Mouse (Mus musculus): ENCODE results near the gene Dusp5. TPM values are rescaled to one million over a fixed set of nuclear protein-coding genes. Genes with fewer than 3 reads are reported as not detected.
"Not testable (repeated sequence)": the region's sequence is repeated elsewhere in the genome, so short reads cannot be mapped to it uniquely, and the experiment has no call there.

Gene Dusp5
- 6.0 and 11.3 TPM in 2 replicates for total RNA-seq (2021)
- long read RNA-seq, partial matches to known transcripts = 2 of 6 reads
- long read RNA-seq, other reads (novel, unspliced or antisense) = 0 of 6 reads

DNA sequence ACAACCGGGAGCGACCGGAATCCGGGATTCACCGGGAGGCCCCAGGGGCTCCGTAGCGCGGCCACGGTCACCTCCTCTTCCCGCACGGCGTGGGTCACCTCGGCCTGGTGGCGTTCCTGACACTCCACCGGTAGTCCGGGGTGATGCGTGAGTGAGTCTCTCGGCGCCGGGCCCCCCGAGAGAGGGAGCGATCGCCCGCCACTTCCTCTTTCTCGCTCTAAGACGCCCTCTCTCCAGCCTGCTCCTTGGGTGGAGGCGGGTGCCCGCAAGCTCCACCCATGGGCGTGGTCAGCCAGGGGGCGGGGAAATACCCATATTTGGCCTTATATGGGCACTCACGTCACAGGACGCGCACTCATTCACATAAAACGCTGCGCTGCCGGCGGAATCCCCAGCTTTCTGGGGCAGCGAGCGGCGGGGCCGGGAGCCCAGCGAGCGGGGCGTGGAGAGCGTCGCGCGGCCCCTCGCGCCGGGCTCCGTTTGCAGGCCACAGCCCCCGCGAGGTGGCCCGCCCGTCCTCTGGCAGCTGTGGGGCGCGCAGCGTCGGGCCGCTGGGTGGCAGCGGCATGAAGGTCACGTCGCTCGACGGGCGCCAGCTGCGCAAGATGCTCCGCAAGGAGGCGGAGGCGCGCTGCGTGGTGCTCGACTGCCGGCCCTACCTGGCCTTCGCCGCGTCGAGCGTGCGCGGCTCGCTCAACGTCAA, at the start of gene Dusp5:
Dusp5 (plus strand) TSS at position 358 of the 703 bp plus-strand sequence.
- DNase-seq = peak; percentile 98

DNA sequence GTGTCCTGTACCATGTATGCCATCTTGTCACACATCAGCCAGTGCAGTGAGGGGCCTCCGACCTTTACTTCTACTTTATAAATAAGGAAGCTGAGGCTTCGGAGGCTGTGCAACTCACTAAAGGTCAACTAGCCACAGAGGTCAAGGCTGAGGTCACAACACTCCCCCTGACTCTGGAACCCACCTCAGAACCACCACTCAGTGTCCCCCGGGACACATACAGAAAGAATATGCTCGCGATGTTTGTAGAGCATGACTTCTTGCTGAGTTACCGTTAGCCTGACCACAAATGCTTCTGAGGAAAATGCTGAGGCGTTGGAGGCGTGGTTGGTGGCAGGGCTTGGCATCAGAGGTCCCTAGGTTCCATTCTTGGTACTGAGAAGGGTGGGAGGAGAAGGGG, 49.3 kb upstream of the Dusp5 start:
- DNase-seq = no peak

DNA sequence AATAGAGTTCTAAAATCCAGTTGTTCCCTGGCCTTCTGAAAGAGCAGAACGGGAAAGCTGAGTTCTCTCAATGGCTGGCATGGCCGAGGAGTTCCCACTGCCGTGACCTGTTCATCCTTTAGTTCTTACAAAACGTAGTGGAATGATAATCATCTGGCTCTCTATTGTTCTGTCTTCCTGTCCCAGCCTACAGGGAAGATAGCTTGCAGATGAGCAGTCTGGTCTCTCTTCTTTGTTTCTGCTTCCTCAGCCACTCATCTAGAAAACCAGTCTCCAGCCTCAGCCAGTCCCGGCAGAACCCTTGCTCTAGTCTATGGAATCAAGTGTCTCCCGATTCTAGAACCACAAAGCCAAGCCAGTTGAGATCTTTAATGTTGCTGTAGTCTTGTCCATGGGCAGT, 46.8 kb upstream of the Dusp5 start:
- DNase-seq = no peak

- no peak for DNase-seq
Observed at GRCm38 (mm10) chr19:53482527-53482926, 46.4 kb upstream of the Dusp5 start.

DNA sequence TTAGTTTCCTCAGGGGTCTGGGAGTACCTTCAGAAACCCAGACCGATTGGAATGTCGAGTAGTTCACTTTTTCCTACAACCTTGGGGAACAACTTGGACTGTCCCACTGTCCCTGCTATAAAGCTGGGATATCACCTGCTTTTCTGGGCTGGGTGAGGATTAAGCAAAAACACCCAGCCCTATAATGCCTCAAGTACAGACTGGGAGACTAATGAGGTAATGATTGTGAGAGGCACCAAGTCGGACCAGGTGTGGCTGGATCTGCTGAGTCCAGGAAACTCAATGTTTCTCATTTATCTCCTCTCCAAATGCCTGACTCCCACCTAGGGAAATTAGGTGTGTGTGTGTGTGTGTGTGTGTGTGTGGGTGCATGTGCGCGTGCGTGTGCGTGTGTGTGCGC, 44.9 kb upstream of the Dusp5 start:
- DNase-seq = no peak

GRCm38 (mm10) chr19:53484918-53485317, 44.0 kb upstream of the Dusp5 start:
- DNase-seq = no peak

DNA sequence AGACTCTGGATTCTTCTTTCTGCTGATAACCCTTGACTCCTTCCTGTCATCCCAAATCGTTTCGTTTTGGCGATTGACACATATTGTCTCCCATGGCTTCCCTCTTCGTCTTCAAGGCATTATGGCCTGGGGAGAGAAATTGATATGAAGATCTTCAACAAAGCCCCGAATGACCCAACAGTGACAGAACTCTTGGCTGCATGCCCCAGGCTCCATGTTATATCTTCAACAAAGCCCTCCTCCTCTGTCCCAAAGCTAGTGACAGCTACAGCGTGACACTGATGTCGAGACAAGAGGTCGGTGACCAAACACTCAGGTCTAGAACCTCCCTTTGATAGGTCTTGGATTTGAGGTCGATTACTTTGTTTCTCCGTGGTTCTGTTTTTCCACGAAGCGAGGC, 39.7 kb upstream of the Dusp5 start:
- no peak for DNase-seq

DNA sequence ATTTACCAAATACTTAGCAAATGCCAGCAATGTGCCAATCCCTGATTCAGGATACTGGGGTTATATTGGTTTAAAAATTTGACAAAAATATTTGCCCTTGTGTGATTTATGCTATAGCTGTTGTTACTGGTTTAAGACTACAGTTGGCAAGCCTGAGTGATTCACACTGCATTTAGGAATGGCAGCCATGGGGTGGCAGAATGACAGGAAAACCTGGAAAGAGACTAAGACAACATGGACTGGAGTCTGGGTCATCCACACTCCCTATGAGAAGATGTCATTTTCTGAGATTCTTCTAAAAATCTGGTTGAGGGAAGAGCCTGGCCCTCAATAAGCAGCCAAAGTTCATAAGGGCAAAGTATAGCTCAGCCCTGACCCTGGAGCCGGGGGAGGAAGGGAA, 39.0 kb upstream of the Dusp5 start:
- no peak for DNase-seq

DNA sequence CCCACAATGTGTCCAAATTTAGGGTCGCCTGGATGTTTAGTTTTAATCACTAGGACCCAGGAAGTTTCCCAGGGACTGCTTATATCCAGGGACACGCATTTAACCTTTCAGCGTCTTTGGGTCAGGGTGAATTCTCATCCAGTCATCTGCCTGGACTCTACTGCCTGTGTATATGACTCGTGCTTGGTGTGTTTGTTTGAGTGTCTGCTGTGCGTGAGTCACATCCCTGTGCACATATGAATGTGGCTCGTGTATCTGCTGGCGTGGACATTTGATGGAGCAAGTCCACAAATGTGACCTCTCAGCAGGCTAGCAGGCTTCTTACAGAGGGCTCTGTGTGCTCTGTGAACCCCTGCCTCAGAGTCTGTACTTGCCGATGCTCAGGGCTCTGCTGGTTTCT, 38.0 kb upstream of the Dusp5 start:
- no peak for DNase-seq

DNA sequence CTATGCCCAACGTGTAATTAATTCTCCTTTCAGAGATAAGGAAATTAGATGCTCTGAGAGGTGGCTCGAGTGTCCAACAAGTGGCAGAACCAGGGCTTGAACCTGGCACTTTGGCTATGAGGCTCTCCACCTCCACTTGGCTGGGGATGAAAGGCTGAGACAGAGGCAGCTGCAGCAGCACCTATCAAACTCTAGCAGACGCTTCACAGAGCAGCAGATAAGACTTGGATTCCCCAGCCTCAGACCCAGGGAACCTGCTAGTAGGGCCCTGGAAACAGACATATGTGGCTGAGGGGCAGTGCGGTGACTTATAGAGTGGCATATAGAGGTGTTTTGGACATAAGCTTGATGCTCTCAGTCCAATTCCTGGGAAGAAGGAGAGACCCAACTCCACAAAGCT, 36.4 kb upstream of the Dusp5 start:
- DNase-seq = no peak

- no peak for DNase-seq
Observed at GRCm38 (mm10) chr19:53493866-53494265, 35.0 kb upstream of the Dusp5 start.

DNA sequence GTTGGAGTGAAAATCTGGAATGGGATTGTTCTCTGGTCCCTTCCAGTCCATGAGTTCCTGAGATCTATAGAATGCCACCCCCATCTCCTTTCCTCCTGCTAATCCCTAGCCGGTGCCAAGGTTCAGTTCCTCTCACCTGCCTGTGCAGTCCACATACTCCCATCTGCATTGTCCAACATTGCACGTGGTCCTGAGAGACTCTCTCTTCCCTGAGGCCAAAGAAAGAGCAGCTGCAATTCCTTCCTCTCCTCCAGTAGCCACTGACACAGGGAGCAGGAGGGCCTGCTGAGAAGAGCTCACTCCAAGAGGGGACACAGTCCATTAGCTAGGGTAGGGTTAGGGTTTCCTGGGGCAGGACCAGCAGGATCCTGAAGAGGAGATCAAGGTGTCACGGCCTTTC, 31.0 kb upstream of the Dusp5 start:
- DNase-seq = no peak

- no peak for DNase-seq
Observed at GRCm38 (mm10) chr19:53499049-53499448, 29.9 kb upstream of the Dusp5 start.

GRCm38 (mm10) chr19:53499451-53499940, 29.4 kb upstream of the Dusp5 start:
- no peak for DNase-seq

DNA sequence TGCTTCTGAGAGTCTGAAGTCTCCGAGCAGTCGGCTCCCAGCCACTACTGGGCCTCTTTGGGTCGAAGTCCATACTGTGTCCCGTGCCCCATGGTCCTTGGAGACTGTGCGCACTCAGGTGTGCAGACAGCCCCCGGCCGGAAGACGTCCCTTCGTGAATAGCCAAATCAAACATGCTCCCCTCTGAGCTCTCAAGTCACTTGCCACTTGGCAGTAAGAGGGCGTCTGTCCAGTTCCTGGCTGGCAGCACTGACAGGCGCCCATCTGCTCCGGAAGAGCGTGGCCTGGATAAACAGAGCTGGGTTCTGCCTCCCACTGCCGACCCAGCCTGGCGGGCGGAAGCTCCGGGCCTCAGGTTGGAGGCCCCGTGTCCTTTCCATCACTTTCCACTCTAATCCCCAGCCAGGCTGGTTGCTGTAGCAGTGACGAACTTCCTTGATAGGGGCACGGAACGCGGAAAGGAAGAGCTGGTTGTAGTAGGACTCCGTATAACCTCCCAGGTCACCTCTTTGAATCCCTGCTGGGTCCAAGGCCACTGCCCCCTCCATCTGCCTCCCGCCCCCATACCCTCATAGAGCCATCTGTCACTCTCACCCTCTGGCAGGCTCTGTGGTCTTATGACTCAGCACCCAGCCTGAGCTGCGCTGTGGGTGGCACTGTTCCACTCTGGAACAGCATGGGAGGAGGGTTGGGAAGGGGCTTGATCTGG, 28.5 kb upstream of the Dusp5 start:
- peak; percentile 59 for DNase-seq

- DNase-seq = not testable (repeated sequence)
Observed at GRCm38 (mm10) chr19:53501239-53501638, 27.7 kb upstream of the Dusp5 start.

DNA sequence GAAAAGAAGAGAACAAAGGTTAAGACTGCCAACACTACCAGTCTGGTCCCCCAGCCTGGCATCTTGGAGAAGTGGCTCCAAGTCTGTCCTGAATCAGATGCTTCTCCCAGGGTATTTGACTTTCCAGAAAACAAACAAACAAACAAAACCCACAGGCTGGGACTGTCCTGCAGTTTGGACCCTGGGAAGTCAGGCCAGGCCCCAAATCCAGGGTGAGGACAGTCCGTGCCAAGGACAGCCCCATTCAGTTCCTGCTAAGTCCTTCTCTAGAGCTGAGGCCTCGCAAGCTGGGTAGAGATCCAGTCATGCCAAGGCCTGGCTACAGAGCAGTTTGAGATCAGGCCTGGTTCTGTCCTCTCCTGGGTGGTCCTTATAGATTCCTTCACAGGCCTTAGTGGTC, 27.1 kb upstream of the Dusp5 start:
- DNase-seq = no peak

GRCm38 (mm10) chr19:53502891-53503371, 26.0 kb upstream of the Dusp5 start:
- no peak for DNase-seq

GRCm38 (mm10) chr19:53504181-53504580, 24.7 kb upstream of the Dusp5 start:
- DNase-seq = no peak

DNA sequence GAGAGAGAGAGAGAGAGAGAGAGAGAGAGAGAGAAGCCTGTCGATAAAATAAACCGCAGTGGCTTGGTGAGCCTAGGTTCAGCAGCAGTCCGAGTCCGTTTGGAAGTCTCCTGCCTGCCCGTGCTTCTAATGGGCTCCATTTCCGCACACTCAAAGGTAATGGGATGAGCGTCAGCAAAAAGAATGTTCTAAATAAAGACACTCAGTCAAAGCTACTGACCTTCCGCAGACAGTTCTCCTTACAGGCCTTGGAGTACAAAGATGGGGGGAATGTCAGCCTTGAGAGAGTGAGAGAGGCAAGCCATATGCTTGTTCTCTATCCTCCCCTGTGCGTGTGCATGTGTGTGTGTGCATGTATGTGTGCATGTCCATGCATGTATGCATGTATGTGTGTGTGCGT, 23.2 kb upstream of the Dusp5 start:
- no peak for DNase-seq

GRCm38 (mm10) chr19:53507497-53507896, 21.4 kb upstream of the Dusp5 start:
- no peak for DNase-seq

DNA sequence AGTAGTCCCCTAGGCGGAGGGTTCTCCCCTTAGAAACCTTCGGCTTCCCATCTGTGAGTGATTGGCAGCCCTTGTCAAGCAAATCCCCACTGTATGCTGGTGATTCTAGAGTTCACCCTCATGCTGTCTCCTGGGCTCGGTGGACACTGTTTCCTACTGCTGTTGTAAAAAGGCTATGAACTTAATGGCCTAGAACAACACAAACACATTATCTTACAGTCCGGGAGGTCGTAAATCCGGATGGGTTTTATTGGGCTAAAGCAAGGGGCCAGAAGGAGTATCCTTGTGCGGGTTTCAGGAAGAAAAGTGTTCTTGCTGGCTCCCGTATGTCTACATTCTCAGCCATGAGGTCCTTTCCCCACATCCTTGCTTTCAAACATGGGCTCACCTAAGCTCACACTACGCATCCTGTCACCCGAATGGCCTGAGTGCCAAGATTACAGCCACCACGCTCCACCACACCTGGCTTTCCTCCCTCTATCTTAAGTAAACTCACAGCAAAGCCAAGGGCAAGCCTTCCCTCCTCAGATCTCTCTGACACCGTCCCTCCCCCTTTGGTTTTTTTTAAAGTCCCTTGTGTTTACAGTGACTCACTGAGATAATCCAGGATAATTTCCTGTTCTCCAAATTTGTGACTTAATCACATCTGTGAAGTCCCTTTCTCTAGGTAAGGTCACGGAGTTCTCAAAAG, 17.5 kb upstream of the Dusp5 start:
- DNase-seq = no peak

Data from adrenal gland, postnatal 25 days (tissue).